Mouse (Mus musculus): ENCODE data around the gene Myct1. TPM values are rescaled to one million over a fixed set of nuclear protein-coding genes. Genes with fewer than 3 reads are reported as not detected.

Gene Myct1
- total and polyA plus RNA-seq, 3 experiments = not detected

DNA sequence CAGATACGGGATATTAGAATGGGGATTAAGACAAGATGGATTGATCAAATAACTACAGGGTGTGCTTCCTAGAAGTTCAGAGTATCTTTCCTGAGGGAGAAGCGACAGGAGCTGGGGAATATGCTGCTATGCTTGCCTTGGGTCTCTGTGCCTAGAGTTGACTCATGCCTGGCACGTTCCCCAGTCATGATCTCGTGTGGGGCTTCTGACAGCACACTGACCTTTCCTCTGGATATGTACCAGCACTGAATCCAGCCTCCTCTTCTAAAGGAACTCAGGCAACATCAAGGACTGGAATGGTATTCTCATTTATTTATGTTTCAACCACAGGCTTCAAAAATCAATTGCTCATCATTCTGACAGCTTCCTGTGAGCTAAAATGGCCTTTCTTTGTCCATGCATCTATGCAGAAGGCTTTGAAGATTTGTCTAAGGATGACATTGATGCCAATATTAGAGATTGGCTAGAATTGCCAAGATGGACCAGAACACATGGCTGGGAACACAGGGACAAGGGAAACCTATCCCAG, 40.2 kb downstream of the Myct1 start:
- dilution Hi-C loops (cut with MboI; ENCODE audit: extremely low pct_ligation_motif_present, extremely low pct_unique_long_range_greater_than_20kb, low sequenced_read_pairs) = no loop called here

DNA sequence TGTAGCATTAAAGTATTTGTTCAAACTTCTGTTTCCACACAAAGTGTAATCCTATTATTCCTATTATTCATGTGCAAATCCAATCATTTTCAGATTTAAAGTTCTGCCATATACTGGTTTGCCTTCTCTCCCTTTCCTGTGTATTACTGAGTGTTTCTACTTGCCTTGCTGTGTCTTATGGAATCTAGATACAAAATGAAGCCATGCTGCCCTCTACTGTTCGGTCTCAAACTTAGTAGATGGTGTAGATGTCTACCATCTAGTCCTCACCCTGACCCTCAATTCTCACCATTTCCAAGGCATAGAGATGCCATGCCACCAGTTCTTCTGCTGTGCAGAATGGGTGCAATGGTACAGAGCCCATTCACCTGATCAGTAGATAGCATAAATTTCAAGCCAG, 40.8 kb downstream of the Myct1 start:
- Histone ChIP-seq H3K36me3 (replicated peaks in 1 of 2; ENCODE audit: control insufficient read depth in 1 of 2, insufficient read depth in 1 of 2, low read length in 1 of 2) (no peaks in the 10 kb centered on the region), H3K79me2 (replicated peaks; ENCODE audit: control insufficient read depth, extremely low read depth, insufficient read depth, poor library complexity, severe bottlenecking) (no peaks in the 10 kb centered on the region), H3K27me3 (replicated peaks) (no peaks in the 10 kb centered on the region), H3K9ac (ENCODE audit: insufficient read depth, low read depth) (no peak overlapping the region), H3K4me2 (ENCODE audit: insufficient read depth, low read depth, poor library complexity, severe bottlenecking) (no peak overlapping the region), H3K27ac (ENCODE audit: insufficient read depth, low read depth) (no peak overlapping the region), H3K9me3 (replicated peaks; ENCODE audit: low read length) (no peaks in the 10 kb centered on the region), H3K4me1 (ENCODE audit: control insufficient read depth in 1 of 2, insufficient read depth in 2 of 2) (no peaks in the 10 kb centered on the region), H3K4me3 (replicated peaks in 1 of 3; ENCODE audit: low read depth in 2 of 3, low read length in 2 of 3, poor library complexity in 1 of 3) (no peak overlapping the region)
- TF ChIP-seq GABPA (IDR thresholded peaks at IDR 0.05; ENCODE audit: insufficient replicate concordance, low read depth, low read length) (no peak), CHD1 (IDR thresholded peaks at IDR 0.05; ENCODE audit: low read depth, low read length) (no peak), SMC3 (IDR thresholded peaks at IDR 0.05; ENCODE audit: low read depth, low read length) (peak; percentile 62), ELF1 (IDR thresholded peaks at IDR 0.05; ENCODE audit: low read depth, low read length) (no peak), USF1 (IDR thresholded peaks at IDR 0.05; ENCODE audit: low read depth, low read length) (no peak), TBP (conservative IDR thresholded peaks at IDR 0.05; ENCODE audit: low read depth, low read length) (no peak), RAD21 (IDR thresholded peaks at IDR 0.05; ENCODE audit: low read depth, low read length) (peak; percentile 67), MAX (IDR thresholded peaks at IDR 0.05; ENCODE audit: low read length) (no peak), RCOR1 (conservative IDR thresholded peaks at IDR 0.05; ENCODE audit: low read depth, low read length) (no peak), ZC3H11A (IDR thresholded peaks at IDR 0.05; ENCODE audit: low read depth, low read length) (no peak), CTCF (conservative IDR thresholded peaks at IDR 0.05 in 1 of 2, IDR thresholded peaks at IDR 0.05 in 1 of 2; ENCODE audit: low read depth in 2 of 2, low read length in 2 of 2) (peak; percentile 12 to 75; a peak in 2 of 4 replicates)
- dilution Hi-C loops (cut with MboI; ENCODE audit: extremely low pct_ligation_motif_present, extremely low pct_unique_long_range_greater_than_20kb, low sequenced_read_pairs) (no loop called here), in situ Hi-C loops (cut with MboI; ENCODE audit: low pct_ligation_motif_present, low pct_unique_long_range_greater_than_20kb, low sequenced_read_pairs) (no loop called here)
- peak; percentile 48 for DNase-seq (ENCODE audit: extremely low read depth)

More for the DNA sequence above, 40.2 kb downstream of the Myct1 start:
- no peak overlapping the region for H3K4me2 ChIP-seq (ENCODE audit: insufficient read depth, low read depth, poor library complexity, severe bottlenecking)
- no peak for DNase-seq (ENCODE audit: extremely low read depth)
- H3K79me2 ChIP-seq (replicated peaks; ENCODE audit: control insufficient read depth, extremely low read depth, insufficient read depth, poor library complexity, severe bottlenecking) = no peaks in the 10 kb centered on the region
- no peaks in the 10 kb centered on the region for H3K9me3 ChIP-seq (replicated peaks; ENCODE audit: low read length)
- no peak overlapping the region for H3K4me3 ChIP-seq (replicated peaks in 1 of 3; ENCODE audit: low read depth in 2 of 3, low read length in 2 of 3, poor library complexity in 1 of 3)
- no peaks in the 10 kb centered on the region for H3K36me3 ChIP-seq (replicated peaks in 1 of 2; ENCODE audit: control insufficient read depth in 1 of 2, insufficient read depth in 1 of 2, low read length in 1 of 2)
- in situ Hi-C loops (cut with MboI; ENCODE audit: low pct_ligation_motif_present, low pct_unique_long_range_greater_than_20kb, low sequenced_read_pairs) = no loop called here
- TF ChIP-seq UBTF (IDR thresholded peaks at IDR 0.05; ENCODE audit: low read depth, low read length) (no peak), NELFE (IDR thresholded peaks at IDR 0.05; ENCODE audit: low read depth, low read length) (no peak), ZC3H11A (IDR thresholded peaks at IDR 0.05; ENCODE audit: low read depth, low read length) (no peak), KAT2A (IDR thresholded peaks at IDR 0.05; ENCODE audit: insufficient replicate concordance, low read length) (no peak), MXI1 (IDR thresholded peaks at IDR 0.05; ENCODE audit: low read depth, low read length) (no peak), SMC3 (IDR thresholded peaks at IDR 0.05; ENCODE audit: low read depth, low read length) (no peak), JUN (IDR thresholded peaks at IDR 0.05; ENCODE audit: insufficient read depth, low read depth, low read length) (no peak), ZKSCAN1 (IDR thresholded peaks at IDR 0.05; ENCODE audit: borderline replicate concordance, low read depth, low read length) (no peak), TCF12 (IDR thresholded peaks at IDR 0.05; ENCODE audit: low read depth, low read length) (no peak), NRF1 (IDR thresholded peaks at IDR 0.05; ENCODE audit: low read depth, low read length) (no peak), TBP (conservative IDR thresholded peaks at IDR 0.05; ENCODE audit: low read depth, low read length) (no peak), CHD2 (IDR thresholded peaks at IDR 0.05; ENCODE audit: low read length) (no peak), EP300 (IDR thresholded peaks at IDR 0.05; ENCODE audit: low read length) (no peak), PAX5 (IDR thresholded peaks at IDR 0.05; ENCODE audit: low read length) (no peak), GABPA (IDR thresholded peaks at IDR 0.05; ENCODE audit: insufficient replicate concordance, low read depth, low read length) (no peak), CHD1 (IDR thresholded peaks at IDR 0.05; ENCODE audit: low read depth, low read length) (no peak)
- H3K27me3 ChIP-seq (replicated peaks) = no peaks in the 10 kb centered on the region
- no peak overlapping the region for H3K9ac ChIP-seq (ENCODE audit: insufficient read depth, low read depth)
- H3K4me1 ChIP-seq (ENCODE audit: control insufficient read depth in 1 of 2, insufficient read depth in 2 of 2) = no peaks in the 10 kb centered on the region
- H3K27ac ChIP-seq (ENCODE audit: insufficient read depth, low read depth) = no peak overlapping the region

All from CH12.LX (cell line).